Mouse (Mus musculus): ENCODE data around the gene Camkmt. TPM values are rescaled to one million over a fixed set of nuclear protein-coding genes. Genes with fewer than 3 reads are reported as not detected.

Camkmt gene
- polyA plus RNA-seq, 1 experiment: 6.7 TPM

GRCm38 (mm10) chr17:85144141-85144540 is 53.8 kb downstream of the Camkmt start:
- DNase-seq (ENCODE audit: low read depth): no peak
- TF ChIP-seq POLR2A (IDR thresholded peaks at IDR 0.05; ENCODE audit: borderline replicate concordance, extremely low read depth, insufficient read depth, insufficient read length, poor library complexity, severe bottlenecking): no peak

- DNase-seq (ENCODE audit: low read depth): no peak
- TF ChIP-seq POLR2A (IDR thresholded peaks at IDR 0.05; ENCODE audit: borderline replicate concordance, extremely low read depth, insufficient read depth, insufficient read length, poor library complexity, severe bottlenecking) (no peak), CTCF (IDR thresholded peaks at IDR 0.05; ENCODE audit: borderline replicate concordance, extremely low read depth, insufficient read depth, insufficient read length) (no peak)
These were observed 58.0 kb downstream of the Camkmt start for GRCm38 (mm10) chr17:85148348-85148747.

GRCm38 (mm10) chr17:85149211-85149738 is 58.9 kb downstream of the Camkmt start:
- TF ChIP-seq CTCF (IDR thresholded peaks at IDR 0.05; ENCODE audit: borderline replicate concordance, extremely low read depth, insufficient read depth, insufficient read length) (no peak), POLR2A (IDR thresholded peaks at IDR 0.05; ENCODE audit: borderline replicate concordance, extremely low read depth, insufficient read depth, insufficient read length, poor library complexity, severe bottlenecking) (no peak)
- peak; percentile 23 for DNase-seq (ENCODE audit: low read depth)

- no peak for DNase-seq (ENCODE audit: low read depth)
- TF ChIP-seq POLR2A (IDR thresholded peaks at IDR 0.05; ENCODE audit: borderline replicate concordance, extremely low read depth, insufficient read depth, insufficient read length, poor library complexity, severe bottlenecking) (no peak), CTCF (IDR thresholded peaks at IDR 0.05; ENCODE audit: borderline replicate concordance, extremely low read depth, insufficient read depth, insufficient read length) (no peak)
These were observed 60.9 kb downstream of the Camkmt start for GRCm38 (mm10) chr17:85151264-85151663.

- DNase-seq (ENCODE audit: low read depth): no peak
- TF ChIP-seq POLR2A (IDR thresholded peaks at IDR 0.05; ENCODE audit: borderline replicate concordance, extremely low read depth, insufficient read depth, insufficient read length, poor library complexity, severe bottlenecking) (no peak), CTCF (IDR thresholded peaks at IDR 0.05; ENCODE audit: borderline replicate concordance, extremely low read depth, insufficient read depth, insufficient read length) (no peak)
These were observed 67.8 kb downstream of the Camkmt start for GRCm38 (mm10) chr17:85158202-85158601.

GRCm38 (mm10) chr17:85159526-85159925 is 69.2 kb downstream of the Camkmt start:
- no peak for TF ChIP-seq POLR2A (IDR thresholded peaks at IDR 0.05; ENCODE audit: borderline replicate concordance, extremely low read depth, insufficient read depth, insufficient read length, poor library complexity, severe bottlenecking)
- no peak for TF ChIP-seq CTCF (IDR thresholded peaks at IDR 0.05; ENCODE audit: borderline replicate concordance, extremely low read depth, insufficient read depth, insufficient read length)
- DNase-seq (ENCODE audit: low read depth): no peak

GRCm38 (mm10) chr17:85160786-85161185 is 70.4 kb downstream of the Camkmt start:
- TF ChIP-seq POLR2A (IDR thresholded peaks at IDR 0.05; ENCODE audit: borderline replicate concordance, extremely low read depth, insufficient read depth, insufficient read length, poor library complexity, severe bottlenecking) (no peak), CTCF (IDR thresholded peaks at IDR 0.05; ENCODE audit: borderline replicate concordance, extremely low read depth, insufficient read depth, insufficient read length) (no peak)
- no peak for DNase-seq (ENCODE audit: low read depth)

GRCm38 (mm10) chr17:85162569-85163271 is 72.4 kb downstream of the Camkmt start:
- no peak for DNase-seq (ENCODE audit: low read depth)
- TF ChIP-seq CTCF (IDR thresholded peaks at IDR 0.05; ENCODE audit: borderline replicate concordance, extremely low read depth, insufficient read depth, insufficient read length) (no peak), POLR2A (IDR thresholded peaks at IDR 0.05; ENCODE audit: borderline replicate concordance, extremely low read depth, insufficient read depth, insufficient read length, poor library complexity, severe bottlenecking) (no peak)

- TF ChIP-seq CTCF (IDR thresholded peaks at IDR 0.05; ENCODE audit: borderline replicate concordance, extremely low read depth, insufficient read depth, insufficient read length) (no peak), POLR2A (IDR thresholded peaks at IDR 0.05; ENCODE audit: borderline replicate concordance, extremely low read depth, insufficient read depth, insufficient read length, poor library complexity, severe bottlenecking) (no peak)
These were observed 72.9 kb downstream of the Camkmt start for GRCm38 (mm10) chr17:85163272-85163610.

GRCm38 (mm10) chr17:85168761-85169160 is 78.4 kb downstream of the Camkmt start:
- TF ChIP-seq CTCF (IDR thresholded peaks at IDR 0.05; ENCODE audit: borderline replicate concordance, extremely low read depth, insufficient read depth, insufficient read length) (no peak), POLR2A (IDR thresholded peaks at IDR 0.05; ENCODE audit: borderline replicate concordance, extremely low read depth, insufficient read depth, insufficient read length, poor library complexity, severe bottlenecking) (no peak)
- DNase-seq (ENCODE audit: low read depth): no peak

More at GRCm38 (mm10) chr17:85163272-85163610, 72.9 kb downstream of the Camkmt start:
- no peak for DNase-seq (ENCODE audit: low read depth)

GRCm38 (mm10) chr17:85170541-85171255 is 80.3 kb downstream of the Camkmt start:
- DNase-seq (ENCODE audit: low read depth): no peak
- TF ChIP-seq POLR2A (IDR thresholded peaks at IDR 0.05; ENCODE audit: borderline replicate concordance, extremely low read depth, insufficient read depth, insufficient read length, poor library complexity, severe bottlenecking) (no peak), CTCF (IDR thresholded peaks at IDR 0.05; ENCODE audit: borderline replicate concordance, extremely low read depth, insufficient read depth, insufficient read length) (no peak)

All from brain, embryonic 14.5 days (tissue).